Mouse (Mus musculus) MEL (cell line): ENCODE measurements around the gene Epo. TPM values are rescaled to one million over a fixed set of nuclear protein-coding genes. Genes with fewer than 3 reads are reported as not detected.

Experiments
- DNase-seq: peaks from one replicate; pipeline ENCODE4 v3.0.0; 2011; ENCODE audit warnings: low read depth, low spot score
- H3K27ac ChIP-seq: 2 replicates; pipeline ENCODE4 v1.5.1; 2012; ENCODE audit warnings: low read depth, mild to moderate bottlenecking, control low read depth, low read length, moderate library complexity; ENCODE audit not compliant: control insufficient read depth
- H3K27me3 ChIP-seq, 2 experiments: fragments of 150-350 bp in 1 of 2; sonication (generic) in 1 of 2; 2 replicates each; pipeline ENCODE4 v1.6.1; 2012; ENCODE audit warnings: low read length in 2 of 2, mild to moderate bottlenecking in 2 of 2, improper control_type of control experiment in 1 of 2, moderate library complexity in 1 of 2; ENCODE audit not compliant: insufficient read depth in 2 of 2, control insufficient read depth in 1 of 2
- H3K36me3 ChIP-seq, 2 experiments: 2 replicates each; pipeline ENCODE4 v1.6.1; 2012 to 2014; ENCODE audit warnings: low read length in 2 of 2, improper control_type of control experiment in 1 of 2, inconsistent platforms in 1 of 2, mild to moderate bottlenecking in 1 of 2; ENCODE audit not compliant: insufficient read depth in 2 of 2, control insufficient read depth in 1 of 2
- H3K4me1 ChIP-seq, 2 experiments: fragments of 150-350 bp in 1 of 2; sonication (generic) in 1 of 2; 2 replicates each; pipeline ENCODE4 v1.6.1; 2012; ENCODE audit warnings: low read length in 2 of 2, improper control_type of control experiment in 1 of 2, mild to moderate bottlenecking in 1 of 2; ENCODE audit not compliant: insufficient read depth in 2 of 2, control insufficient read depth in 1 of 2
- H3K4me3 ChIP-seq, 2 experiments: fragments of 150-350 bp in 1 of 2; sonication (generic) in 1 of 2; 2 replicates each; pipeline ENCODE4 v1.5.1; 2012; ENCODE audit warnings: low read depth in 2 of 2, low read length in 2 of 2, mild to moderate bottlenecking in 2 of 2, moderate library complexity in 2 of 2, control low read depth in 1 of 2, improper control_type of control experiment in 1 of 2; ENCODE audit not compliant: control insufficient read depth in 1 of 2, insufficient read depth in 1 of 2
- H3K79me2 ChIP-seq: 2 replicates; pipeline ENCODE4 v1.6.1; 2012; ENCODE audit warnings: mild to moderate bottlenecking, low read length, moderate library complexity; ENCODE audit not compliant: control insufficient read depth, poor library complexity, insufficient read depth
- H3K9ac ChIP-seq: 2 replicates; pipeline ENCODE4 v1.6.1; 2012; ENCODE audit warnings: low read depth, mild to moderate bottlenecking, control low read depth, low read length, moderate library complexity; ENCODE audit not compliant: control insufficient read depth, poor library complexity, severe bottlenecking
- H3K9me3 ChIP-seq: fragments of 150-350 bp; sonication (generic); replicated peaks from 2 replicates; pipeline ENCODE4 v1.6.1; 2012; ENCODE audit warnings: mild to moderate bottlenecking, low read length, improper control_type of control experiment, moderate library complexity; ENCODE audit not compliant: insufficient read depth
- ELF1 ChIP-seq: IDR thresholded peaks from 2 replicates; pipeline ENCODE4 v1.6.1; 2014; ENCODE audit warnings: low read depth, mild to moderate bottlenecking, inconsistent platforms, low read length, improper control_type of control experiment, moderate library complexity
- ETS1 ChIP-seq: IDR thresholded peaks from 2 replicates; pipeline ENCODE4 v1.6.1; 2012; ENCODE audit warnings: low read depth, mild to moderate bottlenecking, inconsistent platforms, low read length, improper control_type of control experiment, moderate library complexity
- GABPA ChIP-seq: IDR thresholded peaks from 2 replicates; pipeline ENCODE4 v1.6.1; 2012; ENCODE audit warnings: low read depth, mild to moderate bottlenecking, inconsistent platforms, low read length, improper control_type of control experiment, moderate library complexity
- GATA1 ChIP-seq: IDR thresholded peaks from 2 replicates; pipeline ENCODE4 v1.6.1; 2011; ENCODE audit warnings: low read depth, low read length, improper control_type of control experiment
- HCFC1 ChIP-seq: IDR thresholded peaks from 2 replicates; pipeline ENCODE4 v1.6.1; 2012; ENCODE audit warnings: low read depth, mild to moderate bottlenecking, inconsistent platforms, low read length, improper control_type of control experiment, moderate library complexity
- MAFK ChIP-seq: IDR thresholded peaks from 2 replicates; pipeline ENCODE4 v1.6.1; 2011; ENCODE audit warnings: low read depth, mild to moderate bottlenecking, low read length, improper control_type of control experiment, borderline replicate concordance
- MAX ChIP-seq: IDR thresholded peaks from 2 replicates; pipeline ENCODE4 v1.6.1; 2011; ENCODE audit warnings: low read length, improper control_type of control experiment
- MXI1 ChIP-seq: IDR thresholded peaks from 2 replicates; pipeline ENCODE4 v1.6.1; 2011; ENCODE audit warnings: mild to moderate bottlenecking, low read depth, low read length, improper control_type of control experiment
- MYB ChIP-seq: IDR thresholded peaks from 2 replicates; pipeline ENCODE4 v1.6.1; 2011; ENCODE audit warnings: mild to moderate bottlenecking, low read depth, low read length, improper control_type of control experiment
- MYC ChIP-seq: IDR thresholded peaks from 2 replicates; pipeline ENCODE4 v1.6.1; 2011; ENCODE audit warnings: low read depth, mild to moderate bottlenecking, low read length, improper control_type of control experiment, moderate library complexity
- NRF1 ChIP-seq: IDR thresholded peaks from 2 replicates; pipeline ENCODE4 v1.6.1; 2014; ENCODE audit warnings: low read depth, mild to moderate bottlenecking, inconsistent platforms, low read length, improper control_type of control experiment, moderate library complexity; ENCODE audit not compliant: poor library complexity, insufficient read depth, severe bottlenecking
- POLR2A ChIP-seq, 2 experiments: IDR thresholded peaks; 2 replicates each; pipeline ENCODE4 v1.6.1; 2011 to 2012; ENCODE audit warnings: low read length in 2 of 2, mild to moderate bottlenecking in 2 of 2, control low read depth in 1 of 2, improper control_type of control experiment in 1 of 2, low read depth in 1 of 2, moderate library complexity in 1 of 2; ENCODE audit not compliant: control insufficient read depth in 1 of 2, insufficient read depth in 1 of 2, poor library complexity in 1 of 2
- RAD21 ChIP-seq: IDR thresholded peaks from 2 replicates; pipeline ENCODE4 v1.6.1; 2011; ENCODE audit warnings: mild to moderate bottlenecking, low read depth, low read length, improper control_type of control experiment
- RCOR1 ChIP-seq: IDR thresholded peaks from 2 replicates; pipeline ENCODE4 v1.6.1; 2012; ENCODE audit warnings: low read depth, mild to moderate bottlenecking, inconsistent platforms, low read length, improper control_type of control experiment
- TAL1 ChIP-seq: IDR thresholded peaks from 2 replicates; pipeline ENCODE4 v1.6.1; 2012; ENCODE audit warnings: mild to moderate bottlenecking, inconsistent platforms, low read length, moderate library complexity, mixed read lengths
- USF1 ChIP-seq: IDR thresholded peaks from 2 replicates; pipeline ENCODE4 v1.6.1; 2014; ENCODE audit warnings: low read depth, mild to moderate bottlenecking, inconsistent platforms, low read length, improper control_type of control experiment, moderate library complexity
- USF2 ChIP-seq, 2 experiments: IDR thresholded peaks; 2 replicates each; pipeline ENCODE4 v1.6.1; 2011 to 2012; ENCODE audit warnings: improper control_type of control experiment in 2 of 2, low read length in 2 of 2, borderline replicate concordance in 1 of 2, inconsistent platforms in 1 of 2, low read depth in 1 of 2, mild to moderate bottlenecking in 1 of 2; ENCODE audit not compliant: insufficient read depth in 1 of 2
- ZNF384 ChIP-seq: IDR thresholded peaks from 2 replicates; pipeline ENCODE4 v1.6.1; 2012; ENCODE audit warnings: low read depth, mild to moderate bottlenecking, inconsistent platforms, low read length, improper control_type of control experiment
- polyA plus RNA-seq, 2 experiments: library from polyadenylated mRNA; stranded (reverse) in 1 of 2; unstranded in 1 of 2; fragments of >175 nt in 1 of 2; fragments of >200 nt in 1 of 2; gene quantifications; 2 replicates each; pipeline versions ENCODE4 v1.2.1 to v1.2.4; 2012; ENCODE audit warnings: low replicate concordance in 2 of 2, low read depth in 1 of 2; ENCODE audit not compliant: insufficient read length in 2 of 2, insufficient read depth in 1 of 2, missing spikeins in 1 of 2
- total RNA-seq: library from RNA; depleted of rRNA; stranded (reverse); fragments of 300-350 nt; gene quantifications from 2 replicates; pipeline ENCODE4 v1.2.3, GENCODE M21; 2012

The Epo gene
- total and polyA plus RNA-seq, 3 experiments = not detected

DNA sequence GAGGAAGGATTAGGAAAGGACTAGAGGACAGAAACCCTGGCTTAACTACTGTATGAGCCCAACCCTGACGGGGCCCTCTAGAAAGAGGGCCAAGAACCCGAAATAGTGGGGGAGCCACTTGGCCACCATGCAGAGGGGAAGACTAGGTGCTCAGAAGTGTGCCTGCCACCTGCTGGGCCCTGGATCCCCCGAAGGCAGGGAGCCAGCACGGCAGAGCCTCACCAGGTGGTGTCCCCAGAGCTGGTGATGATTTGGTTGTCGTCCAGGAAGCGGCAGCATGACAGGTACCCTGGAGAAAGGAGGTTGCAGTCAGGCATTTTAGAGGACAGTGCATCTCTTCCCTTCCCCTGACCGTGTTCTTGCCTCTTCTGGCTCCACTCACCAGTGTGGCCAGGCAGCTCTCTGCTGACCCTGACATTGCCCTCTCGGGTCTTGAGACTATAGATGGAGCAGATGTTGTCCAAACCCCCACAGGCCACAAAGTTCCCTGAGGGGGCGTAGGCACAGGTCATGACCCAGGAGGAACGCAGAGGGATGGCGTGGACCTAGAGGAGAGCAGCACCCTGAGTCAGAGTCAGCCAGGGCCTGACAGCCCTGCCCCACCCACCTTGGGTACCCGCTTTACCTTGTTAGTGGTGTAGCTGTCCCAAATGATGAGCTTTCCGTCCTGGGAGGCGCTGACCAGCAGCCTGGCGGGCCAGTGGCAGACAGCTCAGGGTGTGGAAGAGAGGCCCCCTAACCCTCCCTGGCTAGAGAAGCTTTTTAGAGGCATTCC lies 3.6 kb downstream of the Epo start:
- no peak for TF ChIP-seq MYB
- TF ChIP-seq ETS1 = no peak
- no peak for TF ChIP-seq GABPA
- TF ChIP-seq POLR2A (IDR thresholded peaks at IDR 0.05; ENCODE audit: control insufficient read depth in 1 of 2, insufficient read depth in 1 of 2, low read depth in 1 of 2, low read length in 2 of 2, poor library complexity in 1 of 2) = no peak
- TF ChIP-seq GATA1 = no peak
- no peak for TF ChIP-seq MAX
- TF ChIP-seq TAL1 = no peak
- TF ChIP-seq ELF1 = no peak
- no peak for TF ChIP-seq MXI1
- no peak for TF ChIP-seq RCOR1
- DNase-seq = no peak
- Histone ChIP-seq H3K27ac (no peak overlapping the region), H3K9me3 (no peaks in the 10 kb centered on the region), H3K4me3 (no peak overlapping the region), H3K9ac (no peak overlapping the region), H3K79me2 (peaks cover 28% of the 10 kb centered on the region), H3K27me3 (no peaks in the 10 kb centered on the region), H3K4me1 (no peaks in the 10 kb centered on the region), H3K36me3 (peaks cover 2 to 3% of the 10 kb centered on the region in 2 experiments)

DNA sequence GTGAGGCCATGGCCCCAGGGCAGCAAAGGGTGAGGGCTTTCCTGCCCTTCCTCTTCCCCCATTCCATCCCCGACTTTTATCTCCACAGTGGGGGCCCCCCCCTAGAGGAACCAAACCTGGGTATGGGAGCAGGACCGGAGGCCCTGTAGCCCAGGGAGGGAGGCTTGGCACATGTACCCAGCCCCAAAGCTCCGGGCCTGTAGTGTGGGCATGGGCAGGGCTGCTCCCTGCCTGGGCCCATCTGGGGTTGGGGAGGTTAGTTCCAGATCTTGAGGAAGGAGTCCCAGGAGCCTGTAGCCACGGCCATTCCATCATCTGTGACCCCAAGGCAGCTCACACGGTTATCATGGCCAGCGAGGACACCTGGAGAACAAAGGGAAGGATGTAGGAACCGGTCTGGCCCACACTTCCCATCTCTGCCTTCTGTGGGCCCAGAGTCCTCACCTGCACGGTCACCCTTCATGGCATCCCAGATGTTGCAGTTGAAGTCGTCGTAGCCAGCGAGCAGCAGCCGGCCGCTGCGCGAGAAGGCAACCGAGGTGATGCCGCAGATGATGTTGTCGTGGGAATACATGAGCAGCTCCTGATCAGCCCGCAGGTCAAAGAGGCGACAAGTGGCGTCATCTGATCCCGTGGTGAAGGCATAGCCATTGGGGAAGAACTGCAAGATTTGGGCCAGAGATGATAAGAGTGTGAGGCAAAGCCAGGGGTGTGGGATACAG lies 4.6 kb downstream of the Epo start:
- Histone ChIP-seq H3K9ac (no peak overlapping the region), H3K27me3 (no peaks in the 10 kb centered on the region), H3K4me1 (no peaks in the 10 kb centered on the region), H3K79me2 (peaks cover 28% of the 10 kb centered on the region), H3K36me3 (peaks cover 3 to 4% of the 10 kb centered on the region in 2 experiments), H3K9me3 (no peaks in the 10 kb centered on the region), H3K4me3 (no peak overlapping the region), H3K27ac (no peak overlapping the region)
- DNase-seq = no peak
- no peak for TF ChIP-seq MYB
- no peak for TF ChIP-seq USF2 (IDR thresholded peaks at IDR 0.05; ENCODE audit: borderline replicate concordance in 1 of 2, insufficient read depth in 1 of 2, low read depth in 1 of 2, low read length in 2 of 2)
- TF ChIP-seq GABPA = no peak
- TF ChIP-seq NRF1 = no peak
- TF ChIP-seq MAFK = no peak
- no peak for TF ChIP-seq USF1
- no peak for TF ChIP-seq HCFC1
- no peak for TF ChIP-seq MYC
- TF ChIP-seq ZNF384 = no peak
- TF ChIP-seq RAD21 = no peak
- TF ChIP-seq ELF1 = no peak
